Mouse (Mus musculus) thymus, adult 2 months (tissue): ENCODE data around the gene Patl2.

Source experiments
- CTCF ChIP-seq: fragments of 200-500 bp; IDR thresholded peaks from 2 replicates; pipeline ENCODE4 v1.5.1; 2012; ENCODE audit warnings: mild to moderate bottlenecking, control low read depth, low read length, moderate library complexity, borderline replicate concordance; ENCODE audit not compliant: control insufficient read depth, poor library complexity, insufficient read depth; ENCODE audit errors: extremely low read depth
- POLR2A ChIP-seq: fragments of 200-500 bp; IDR thresholded peaks from 2 replicates; pipeline ENCODE4 v1.6.1; 2012; ENCODE audit warnings: mild to moderate bottlenecking, low read length, control low read depth, moderate library complexity; ENCODE audit not compliant: control insufficient read depth, poor library complexity, insufficient read depth; ENCODE audit errors: extremely low read depth

GRCm38 (mm10) chr2:122210534-122211228 lies 24.7 kb upstream of the Patl2 start:
- TF ChIP-seq CTCF (no peak), POLR2A (no peak)
